Mouse (Mus musculus) midbrain, embryonic 16.5 days (tissue): Measurements from ENCODE around the gene Gm28048. TPM values are rescaled to one million over a fixed set of nuclear protein-coding genes. Genes with fewer than 3 reads are reported as not detected.

Experiments
- ATAC-seq: fragments of 200-750 bp; cut with Nextera tagmentation; 2 replicates; pipeline ENCODE4 v1.8.0; 2017; ENCODE audit warnings: moderate TSS enrichment
- H3K27ac ChIP-seq: fragments of 300-500 bp; sonication (generic); 2 replicates; pipeline ENCODE4 v1.5.1; 2014; ENCODE audit warnings: mild to moderate bottlenecking, low read length, mixed read lengths
- H3K27me3 ChIP-seq: fragments of 300-500 bp; sonication (generic); 2 replicates; pipeline ENCODE4 v1.6.1; 2014; ENCODE audit warnings: low read depth, low read length, mixed read lengths; ENCODE audit not compliant: control insufficient read depth, insufficient read depth
- H3K36me3 ChIP-seq: fragments of 300-500 bp; sonication (generic); 2 replicates; pipeline ENCODE4 v1.6.1; 2014; ENCODE audit warnings: mild to moderate bottlenecking, low read length, moderate library complexity, mixed read lengths; ENCODE audit not compliant: control insufficient read depth, insufficient read depth
- H3K4me1 ChIP-seq: fragments of 300-500 bp; sonication (generic); 2 replicates; pipeline ENCODE4 v1.6.1; 2014; ENCODE audit warnings: mild to moderate bottlenecking, low read length, mixed read lengths; ENCODE audit not compliant: control insufficient read depth, insufficient read depth
- H3K4me2 ChIP-seq: fragments of 300-500 bp; sonication (generic); 2 replicates; pipeline ENCODE4 v1.6.1; 2014; ENCODE audit warnings: mild to moderate bottlenecking, low read length, mixed read lengths
- H3K4me3 ChIP-seq: fragments of 300-500 bp; sonication (generic); 2 replicates; pipeline ENCODE4 v1.5.1; 2014; ENCODE audit warnings: low read depth, mild to moderate bottlenecking, low read length, moderate library complexity, mixed read lengths
- H3K9ac ChIP-seq: fragments of 300-500 bp; sonication (generic); 2 replicates; pipeline ENCODE4 v1.6.1; 2014; ENCODE audit warnings: low read depth, low read length, mixed read lengths
- H3K9me3 ChIP-seq: fragments of 300-500 bp; sonication (generic); replicated peaks from 2 replicates; pipeline ENCODE4 v1.6.1; 2014; ENCODE audit warnings: mild to moderate bottlenecking, low read length, mixed read lengths; ENCODE audit not compliant: control insufficient read depth, poor library complexity, severe bottlenecking
- WGBS: fragments of 180-500 bp; shearing (Covaris S2); extraction: QIAGEN DNeasy Blood & Tissue Kit; methylation state at CpG from one replicate; pipeline ENCODE4 v1.1.7; 2014; 5-methylcytosine and 5-hydroxymethylcytosine counted together
- polyA plus RNA-seq: library from polyadenylated mRNA; unstranded; fragments of >200 nt; fragmentation: Nextera tagmentation; extraction: Ambion mirVana; gene quantifications from 2 replicates; pipeline ENCODE4 v1.2.1, GENCODE M21; 2015

Gene Gm28048
- polyA plus RNA-seq, 1 experiment from 2014 or later: 2.9 TPM

DNA sequence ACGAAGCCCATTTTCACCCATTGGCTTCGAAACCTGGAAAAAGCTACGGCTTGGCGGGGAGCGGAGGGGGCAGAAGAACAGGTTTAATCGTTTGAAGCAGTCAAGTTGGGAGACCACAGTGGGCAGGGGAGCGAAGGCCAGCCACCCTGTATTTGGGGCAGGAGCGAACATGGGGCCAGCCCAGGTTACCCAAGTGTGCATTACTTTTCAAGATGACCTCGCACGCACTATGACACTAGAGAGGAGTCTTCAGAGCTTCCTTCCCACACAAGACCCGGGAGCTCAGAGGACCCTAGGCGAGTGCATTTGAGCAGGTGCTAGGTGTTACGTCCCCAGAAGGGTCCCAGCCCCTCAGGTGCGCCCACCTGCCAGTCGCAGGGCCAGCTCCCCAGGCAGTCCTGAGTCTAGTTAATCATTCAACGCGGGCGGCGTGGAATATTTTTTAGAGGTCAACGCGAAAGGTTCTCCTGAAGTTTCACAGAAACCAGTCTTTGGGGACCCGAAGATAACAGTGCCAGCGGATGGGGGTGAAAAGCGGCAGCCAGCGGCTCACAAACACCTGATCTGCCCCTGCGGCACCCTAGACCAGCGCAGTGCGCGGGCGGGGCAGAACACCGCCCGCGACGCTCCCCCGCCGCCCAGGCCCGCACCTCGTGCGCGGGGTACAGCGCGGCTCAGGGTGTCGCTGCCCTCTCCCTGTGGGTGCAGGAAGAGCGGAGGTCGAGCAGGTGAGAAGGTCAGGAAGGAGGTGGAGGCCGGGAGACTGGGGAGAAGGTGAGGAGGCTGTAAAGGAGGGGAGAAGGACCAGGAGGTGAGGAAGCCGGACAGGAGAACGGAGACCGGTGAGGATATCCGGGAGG, 123.2 kb downstream of the Gm28048 start:
- WGBS: 2% methylated on average over 50 of the region's 50 CpGs

DNA sequence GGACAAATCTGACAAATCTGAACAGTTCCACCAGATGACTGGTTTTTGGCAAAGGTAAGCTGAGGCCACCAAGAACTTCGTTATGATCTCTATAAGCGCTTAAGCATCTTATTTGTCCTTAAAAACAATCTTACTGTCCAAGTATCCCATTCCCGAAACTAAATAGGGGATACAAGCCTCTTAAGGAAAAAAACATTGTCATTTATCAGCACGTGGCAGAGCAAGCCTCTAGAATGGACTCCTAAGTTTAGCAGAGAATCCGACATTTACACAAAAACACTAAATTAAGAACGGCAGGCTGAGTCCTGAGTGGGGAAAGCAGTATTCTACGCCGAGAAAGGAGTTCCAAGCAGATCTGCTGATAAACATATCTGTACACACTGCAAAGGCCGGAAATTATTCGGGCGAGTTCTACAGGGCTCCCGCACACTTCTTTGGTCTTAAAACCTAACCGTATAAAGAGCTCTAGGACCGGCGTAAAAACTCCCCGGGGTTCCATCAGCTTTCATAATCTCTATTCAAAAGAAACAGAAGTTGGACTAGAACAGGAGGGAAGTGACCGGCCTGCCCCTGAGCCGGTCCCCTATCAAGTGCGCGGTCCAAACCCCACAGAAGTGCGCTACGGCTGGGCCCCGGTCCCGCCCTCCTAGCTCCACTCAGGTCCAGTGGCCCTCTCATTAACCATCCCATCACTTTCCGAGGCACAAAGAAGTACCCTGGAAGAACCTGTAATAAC, 124.0 kb downstream of the Gm28048 start:
- Histone ChIP-seq H3K4me1 (peaks cover 17% of the 10 kb centered on the region), H3K27ac (no peak overlapping the region), H3K9ac (no peak overlapping the region; the same call in 1 of the 2 replicates), H3K9me3 (no peaks in the 10 kb centered on the region), H3K36me3 (no peaks in the 10 kb centered on the region), H3K27me3 (peaks cover 36% of the 10 kb centered on the region), H3K4me2 (peak overlapping the region; percentile 100), H3K4me3 (peak overlapping the region; percentile 82)
- no peak for ATAC-seq
- WGBS: 13% methylated on average over 25 of the region's 25 CpGs

More for the DNA sequence above, 123.2 kb downstream of the Gm28048 start:
- H3K9ac ChIP-seq: peak overlapping the region; percentile 73
- peaks cover 41% of the 10 kb centered on the region for H3K27me3 ChIP-seq
- H3K4me3 ChIP-seq: peak overlapping the region; percentile 82
- ATAC-seq: peak; percentile 61
- peaks cover 17% of the 10 kb centered on the region for H3K4me1 ChIP-seq
- H3K27ac ChIP-seq: no peak overlapping the region; the same call in 1 of the 2 replicates
- peak overlapping the region; percentile 100 for H3K4me2 ChIP-seq
- no peaks in the 10 kb centered on the region for H3K9me3 ChIP-seq
- H3K36me3 ChIP-seq: no peaks in the 10 kb centered on the region

DNA sequence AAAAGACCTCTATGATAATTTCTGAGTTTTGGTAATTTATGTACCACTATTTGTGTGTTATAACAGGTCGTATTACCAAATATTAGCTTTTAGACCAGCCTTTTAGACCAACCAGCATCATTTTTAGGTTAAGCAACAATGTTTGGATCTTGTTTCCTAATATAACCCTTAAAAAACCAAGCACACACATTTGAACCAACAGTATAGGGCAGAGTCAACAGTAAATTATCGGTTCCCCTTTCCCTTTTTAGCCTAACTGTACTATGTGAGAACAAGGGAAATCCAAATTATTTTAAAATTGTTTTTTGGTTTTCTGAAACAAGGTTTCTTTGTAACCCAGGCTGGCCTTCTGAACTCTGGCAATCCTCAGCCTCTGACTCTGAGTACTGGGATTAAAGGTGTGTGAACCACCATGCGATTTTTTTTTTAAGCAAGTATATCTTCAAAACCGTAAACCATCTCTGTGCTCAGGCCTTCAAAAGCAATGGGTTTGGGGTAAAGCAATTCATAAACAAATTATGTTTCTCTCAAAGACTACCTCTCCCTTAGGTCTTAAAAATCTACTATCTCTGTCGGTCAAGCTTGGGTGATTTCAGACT, 124.7 kb downstream of the Gm28048 start:
- no peak overlapping the region; the same call in 1 of the 2 replicates for H3K4me2 ChIP-seq
- H3K27ac ChIP-seq: no peak overlapping the region
- H3K9ac ChIP-seq: no peak overlapping the region
- H3K4me1 ChIP-seq: peaks cover 17% of the 10 kb centered on the region
- 81% methylated on average over 5 of the region's 5 CpGs for WGBS
- H3K27me3 ChIP-seq: peaks cover 34% of the 10 kb centered on the region
- H3K4me3 ChIP-seq: no peak overlapping the region
- no peak for ATAC-seq
- H3K36me3 ChIP-seq: no peaks in the 10 kb centered on the region
- H3K9me3 ChIP-seq: no peaks in the 10 kb centered on the region

DNA sequence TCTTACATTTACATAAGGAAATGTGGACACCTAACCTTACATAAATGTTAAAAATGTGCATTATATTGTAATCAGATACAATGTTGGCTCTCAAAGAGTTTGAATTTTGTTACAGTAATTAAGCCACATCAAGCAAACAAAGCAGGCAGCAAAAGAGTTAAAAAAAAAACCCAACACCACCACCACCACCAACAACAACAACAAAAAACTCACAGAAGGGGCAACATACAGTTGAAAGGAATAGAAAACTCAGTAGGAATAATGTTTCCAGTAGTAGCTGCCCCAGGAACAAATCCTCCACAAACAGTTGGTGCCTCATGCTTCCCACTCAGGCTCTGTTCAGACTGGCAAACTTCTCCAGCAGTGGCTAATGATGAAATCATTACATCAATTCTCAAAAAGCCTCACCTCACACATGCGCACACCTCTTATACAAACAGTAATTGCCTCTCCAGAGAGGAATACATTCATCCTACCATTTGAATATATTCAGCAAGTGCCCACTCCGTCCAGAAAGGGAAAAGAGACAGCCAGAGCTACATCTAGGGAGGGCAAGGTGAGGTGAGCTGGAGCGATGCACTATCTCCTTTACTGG, 125.4 kb downstream of the Gm28048 start:
- ATAC-seq: no peak
- H3K4me1 ChIP-seq: peaks cover 17% of the 10 kb centered on the region
- WGBS: 85% methylated on average over 3 of the region's 3 CpGs
- no peak overlapping the region for H3K9ac ChIP-seq
- H3K9me3 ChIP-seq: no peaks in the 10 kb centered on the region
- H3K4me2 ChIP-seq: no peak overlapping the region
- no peak overlapping the region for H3K27ac ChIP-seq
- H3K36me3 ChIP-seq: no peaks in the 10 kb centered on the region
- peaks cover 29% of the 10 kb centered on the region for H3K27me3 ChIP-seq
- H3K4me3 ChIP-seq: no peak overlapping the region

DNA sequence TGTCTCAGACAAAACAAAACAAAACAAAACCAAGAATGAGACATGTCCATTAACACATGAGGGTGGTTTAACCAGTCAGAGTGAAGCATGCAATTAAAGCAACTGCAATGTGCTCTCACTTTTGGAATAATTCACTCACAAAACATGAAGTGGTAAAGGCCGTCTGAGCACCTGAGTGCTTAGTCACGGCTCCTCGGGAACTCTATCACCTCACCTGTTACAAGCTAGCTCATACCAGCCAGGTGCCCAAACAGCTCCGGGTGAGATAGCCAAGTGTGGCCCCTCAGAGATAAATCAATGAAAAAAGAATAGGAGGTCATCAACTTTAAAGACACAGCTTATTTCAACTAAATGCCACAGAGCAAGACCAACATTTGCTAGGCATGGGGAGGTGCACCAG, 127.3 kb downstream of the Gm28048 start:
- Histone ChIP-seq H3K27me3 (peaks cover 15% of the 10 kb centered on the region), H3K4me1 (peaks cover 10% of the 10 kb centered on the region), H3K27ac (no peak overlapping the region), H3K36me3 (no peaks in the 10 kb centered on the region), H3K4me3 (no peak overlapping the region), H3K4me2 (no peak overlapping the region), H3K9ac (no peak overlapping the region), H3K9me3 (no peaks in the 10 kb centered on the region)
- WGBS: 86% methylated on average over 4 of the region's 4 CpGs
- no peak for ATAC-seq

DNA sequence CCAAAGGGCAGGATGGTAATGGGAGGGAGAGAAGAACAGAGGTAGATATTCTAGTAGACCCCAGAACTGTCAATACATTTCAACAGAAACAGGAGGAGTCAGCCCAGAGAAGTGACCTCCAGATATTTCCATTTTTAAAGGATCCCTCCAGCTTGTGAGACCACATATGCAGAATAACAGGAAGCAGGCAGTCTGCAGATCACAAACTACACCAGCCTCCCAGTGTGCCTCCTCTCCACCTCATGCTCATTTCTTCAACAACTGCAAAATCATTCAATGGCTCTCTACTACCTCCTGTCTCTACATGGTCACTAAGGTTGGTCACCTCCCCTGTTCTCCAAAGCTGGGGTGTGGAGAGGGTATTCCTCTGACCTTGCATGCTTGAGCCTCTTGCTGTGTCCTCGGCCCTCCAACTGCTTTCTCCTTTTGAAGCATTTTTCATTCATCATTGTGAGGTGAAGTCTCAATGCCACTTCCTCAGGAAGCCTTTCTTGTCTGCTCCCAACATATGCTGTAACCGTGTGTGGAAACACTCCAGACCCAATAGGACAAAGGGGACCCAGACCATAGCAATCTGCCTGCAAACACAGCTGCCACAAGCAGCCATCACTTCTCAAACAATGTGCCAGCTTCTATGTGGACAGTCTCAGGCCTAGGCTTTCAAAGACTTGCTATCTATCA, 128.3 kb downstream of the Gm28048 start:
- H3K4me3 ChIP-seq: no peak overlapping the region
- H3K36me3 ChIP-seq: no peaks in the 10 kb centered on the region
- H3K4me2 ChIP-seq: no peak overlapping the region
- no peaks in the 10 kb centered on the region for H3K9me3 ChIP-seq
- H3K27ac ChIP-seq: no peak overlapping the region
- H3K27me3 ChIP-seq: peaks cover 10% of the 10 kb centered on the region
- H3K9ac ChIP-seq: no peak overlapping the region
- ATAC-seq: no peak
- peaks cover 6% of the 10 kb centered on the region for H3K4me1 ChIP-seq
- 59% methylated on average over 2 of the region's 2 CpGs for WGBS

DNA sequence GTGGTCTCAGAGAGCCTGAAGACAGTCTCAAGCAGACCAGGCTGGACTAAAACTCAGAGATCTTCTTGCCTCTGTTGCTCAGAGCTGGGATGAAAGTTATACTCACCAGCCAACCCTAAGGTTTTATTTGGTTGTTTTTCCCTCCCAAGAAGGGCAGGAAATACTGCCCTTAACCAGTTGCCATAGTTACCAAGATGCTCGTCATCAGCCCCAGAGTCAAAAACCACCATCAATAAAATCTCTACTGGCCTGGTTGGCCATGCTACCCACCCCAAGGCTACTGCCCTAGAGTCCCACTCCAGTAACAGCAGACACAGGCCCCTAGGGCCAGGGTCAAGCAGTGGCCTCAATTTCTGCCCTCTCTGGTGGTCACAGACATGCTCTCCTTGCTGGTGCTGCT, 129.4 kb downstream of the Gm28048 start:
- no peaks in the 10 kb centered on the region for H3K36me3 ChIP-seq
- no peaks in the 10 kb centered on the region for H3K4me1 ChIP-seq
- H3K27ac ChIP-seq: no peak overlapping the region
- H3K9ac ChIP-seq: no peak overlapping the region
- H3K9me3 ChIP-seq: no peaks in the 10 kb centered on the region
- H3K4me3 ChIP-seq: no peak overlapping the region
- no peak overlapping the region for H3K4me2 ChIP-seq
- WGBS: 76% methylated on average over 1 of the region's 1 CpGs
- ATAC-seq: no peak
- peaks cover 9% of the 10 kb centered on the region for H3K27me3 ChIP-seq

DNA sequence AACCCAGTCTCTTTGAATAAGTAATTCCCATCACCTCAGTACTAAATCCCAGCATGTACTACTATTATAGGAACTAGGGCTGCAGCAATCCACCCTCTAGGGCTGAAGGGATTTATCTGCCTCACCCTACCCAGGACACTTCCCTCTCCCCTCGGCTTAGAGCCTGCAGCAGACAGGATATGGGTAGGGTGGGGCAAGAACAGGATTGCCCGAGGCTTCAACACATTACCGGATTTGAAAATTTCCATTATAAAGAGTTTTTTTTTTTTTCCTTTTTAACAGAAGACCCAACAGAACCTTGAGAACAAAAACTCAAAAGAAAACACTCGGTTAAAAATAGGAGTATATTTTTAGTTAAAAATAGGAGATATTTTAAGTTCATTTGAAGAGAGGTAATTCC, 130.5 kb downstream of the Gm28048 start:
- Histone ChIP-seq H3K27ac (no peak overlapping the region), H3K9ac (no peak overlapping the region), H3K4me2 (no peak overlapping the region), H3K4me3 (no peak overlapping the region), H3K4me1 (no peaks in the 10 kb centered on the region), H3K27me3 (peaks cover 1% of the 10 kb centered on the region; the same call in 1 of the 2 replicates), H3K9me3 (no peaks in the 10 kb centered on the region), H3K36me3 (no peaks in the 10 kb centered on the region)
- no peak for ATAC-seq
- 30% methylated on average over 4 of the region's 4 CpGs for WGBS
